Mouse (Mus musculus) urinary bladder, adult 2 months (tissue): ENCODE results near the gene Trim71. TPM values are rescaled to one million over a fixed set of nuclear protein-coding genes. Genes with fewer than 3 reads are reported as not detected.

Source experiments
- DNase-seq: peaks from one replicate; pipeline ENCODE4 v3.0.0; 2022; ENCODE audit warnings: low spot score
- polyA plus RNA-seq: library from polyadenylated mRNA; depleted of rRNA; stranded (reverse); fragments of >200 nt; gene quantifications from 2 replicates; pipeline ENCODE4 v1.2.3, GENCODE M21; 2012

The Trim71 gene
- polyA plus RNA-seq, 1 experiment: 0.23 TPM

- no peak for DNase-seq
These were observed 7.1 kb downstream of the Trim71 start for GRCm38 (mm10) chr9:114557086-114557485.

DNA sequence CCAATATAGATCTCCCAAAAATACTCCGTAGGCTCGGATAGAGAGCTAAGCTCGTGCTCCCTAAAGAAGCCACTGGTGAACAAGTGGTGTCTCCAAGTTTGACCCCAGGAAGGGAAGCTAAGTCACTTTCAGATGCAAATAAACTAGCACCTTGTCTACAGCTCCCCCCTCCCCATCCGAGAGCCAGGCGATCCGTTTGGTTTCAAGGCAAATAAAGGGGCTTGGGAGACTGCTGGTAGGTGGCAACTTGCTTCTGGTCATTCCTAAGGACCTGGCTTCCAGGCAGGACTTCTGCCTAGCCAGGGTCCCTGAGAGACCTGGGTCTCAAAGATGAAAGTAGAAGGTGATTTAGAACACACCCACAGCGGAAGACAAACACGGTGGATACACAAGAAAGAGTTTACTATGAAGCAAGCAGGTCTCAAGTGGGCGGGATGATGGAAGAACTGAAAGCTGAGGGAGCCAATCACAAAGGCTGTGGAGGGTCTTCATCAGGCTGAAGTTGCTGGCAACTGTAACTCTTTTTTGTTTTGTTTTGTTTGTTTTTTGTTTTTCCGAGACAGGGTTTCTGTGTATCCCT is 7.8 kb downstream of the Trim71 start:
- no peak for DNase-seq

DNA sequence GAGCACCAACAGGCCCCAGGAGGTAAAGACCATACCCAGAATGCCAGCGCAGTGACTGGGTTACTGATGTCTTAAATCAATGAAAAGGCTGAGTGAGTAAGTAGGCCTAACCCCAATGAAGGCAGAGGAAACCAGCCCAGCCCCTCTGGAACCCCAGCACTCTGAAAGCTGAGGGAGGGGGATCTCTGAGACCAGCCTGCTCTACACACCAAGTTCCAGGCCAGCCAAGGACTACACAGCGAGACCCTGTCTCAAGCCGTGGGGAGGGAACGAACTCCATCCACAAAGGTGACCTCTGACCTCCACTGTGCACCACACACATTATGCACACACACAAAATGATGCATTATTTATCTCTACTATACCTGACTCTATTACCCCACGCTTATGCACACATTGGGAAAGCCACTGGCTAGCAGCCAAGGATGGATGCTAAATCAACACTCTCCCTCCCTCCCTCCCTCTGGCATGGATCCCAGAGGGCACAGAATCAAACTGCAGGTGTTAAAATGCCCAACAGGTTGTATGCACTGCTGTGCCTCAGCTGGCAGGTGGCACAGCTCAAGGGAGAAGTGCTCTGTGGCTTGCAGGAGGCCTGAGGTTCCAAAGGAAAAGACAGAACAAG is 9.7 kb downstream of the Trim71 start:
- no peak for DNase-seq

DNA sequence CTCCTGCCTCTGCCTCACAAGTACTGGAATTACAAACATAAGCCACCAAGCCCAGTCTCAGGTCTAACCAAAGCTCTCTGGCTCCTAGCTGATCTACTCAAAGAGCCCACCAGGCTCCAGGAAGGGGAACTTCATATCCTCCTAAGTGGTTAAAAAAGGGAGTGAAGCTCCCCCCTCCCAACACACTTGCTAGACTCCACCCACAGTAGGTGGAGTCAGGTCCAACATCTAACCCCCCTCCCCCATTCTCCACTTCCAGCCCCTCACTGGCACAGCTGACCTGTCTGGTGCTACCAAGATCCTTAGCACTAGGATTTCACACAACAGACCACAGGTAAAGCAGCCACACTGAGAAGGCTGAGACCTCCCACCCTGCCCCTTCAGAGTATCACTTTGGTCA is 10.3 kb downstream of the Trim71 start:
- no peak for DNase-seq

DNA sequence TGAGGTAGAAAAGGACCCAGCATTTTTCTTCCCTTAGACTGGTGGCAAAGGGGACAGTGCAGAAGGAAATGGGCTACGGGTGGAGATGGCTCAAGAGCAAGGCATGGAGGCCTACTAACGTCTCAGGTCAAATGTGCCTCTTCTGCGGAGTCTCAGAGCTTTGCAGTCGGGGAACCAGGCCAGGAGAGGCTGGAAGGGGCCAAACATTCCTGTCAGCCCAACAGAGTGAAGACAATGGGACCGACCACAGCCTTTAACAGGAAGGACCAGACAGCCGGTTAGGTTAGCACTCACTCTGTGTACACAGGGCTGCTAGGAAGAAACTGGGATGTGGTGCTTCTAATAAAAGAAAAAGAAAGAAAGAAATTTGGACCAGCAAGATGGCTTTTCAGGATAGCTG is 14.1 kb downstream of the Trim71 start:
- no peak for DNase-seq

GRCm38 (mm10) chr9:114549117-114549516 is 15.1 kb downstream of the Trim71 start:
- no peak for DNase-seq

GRCm38 (mm10) chr9:114548496-114548895 is 15.7 kb downstream of the Trim71 start:
- DNase-seq: no peak

DNA sequence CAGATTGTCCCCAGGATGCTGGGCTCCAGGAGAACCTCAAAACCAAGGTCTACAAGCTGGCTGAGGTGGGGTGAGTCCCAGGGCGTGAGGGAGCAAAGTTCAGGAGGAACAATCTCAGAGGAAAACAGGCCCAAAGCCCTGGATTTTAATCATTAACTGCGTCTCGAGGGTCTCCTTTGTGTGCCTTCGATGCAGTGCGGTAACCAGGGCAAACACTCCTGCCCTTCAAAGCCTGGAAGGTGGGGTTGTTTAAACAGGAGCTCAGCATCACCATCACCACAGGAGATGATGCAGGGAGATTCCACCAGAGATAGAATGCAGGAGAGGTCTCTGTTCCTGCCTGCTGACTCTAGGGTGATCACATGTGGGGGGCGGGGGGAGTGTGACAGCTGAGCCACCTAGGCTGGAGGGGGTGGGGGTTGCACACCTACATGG is 16.5 kb downstream of the Trim71 start:
- no peak for DNase-seq

DNA sequence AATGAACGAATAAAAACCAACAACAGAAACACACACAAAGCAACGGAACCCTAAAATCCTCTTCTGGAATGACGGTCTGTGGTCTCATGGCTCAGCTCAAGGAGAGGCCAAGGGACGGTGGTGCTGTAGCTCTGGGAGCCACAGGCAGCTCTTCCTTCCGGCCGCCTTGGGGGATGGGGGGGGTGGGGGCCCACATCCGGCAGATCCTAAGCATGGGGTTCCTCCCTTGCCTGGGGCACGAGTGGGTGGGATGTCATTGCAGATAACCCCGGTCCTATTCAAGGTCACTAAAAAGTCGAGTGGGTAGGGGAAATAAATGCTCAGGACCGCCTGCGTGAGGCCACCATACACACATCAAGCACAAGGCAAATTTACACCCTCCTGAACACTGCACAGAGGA is 17.4 kb downstream of the Trim71 start:
- no peak for DNase-seq

DNA sequence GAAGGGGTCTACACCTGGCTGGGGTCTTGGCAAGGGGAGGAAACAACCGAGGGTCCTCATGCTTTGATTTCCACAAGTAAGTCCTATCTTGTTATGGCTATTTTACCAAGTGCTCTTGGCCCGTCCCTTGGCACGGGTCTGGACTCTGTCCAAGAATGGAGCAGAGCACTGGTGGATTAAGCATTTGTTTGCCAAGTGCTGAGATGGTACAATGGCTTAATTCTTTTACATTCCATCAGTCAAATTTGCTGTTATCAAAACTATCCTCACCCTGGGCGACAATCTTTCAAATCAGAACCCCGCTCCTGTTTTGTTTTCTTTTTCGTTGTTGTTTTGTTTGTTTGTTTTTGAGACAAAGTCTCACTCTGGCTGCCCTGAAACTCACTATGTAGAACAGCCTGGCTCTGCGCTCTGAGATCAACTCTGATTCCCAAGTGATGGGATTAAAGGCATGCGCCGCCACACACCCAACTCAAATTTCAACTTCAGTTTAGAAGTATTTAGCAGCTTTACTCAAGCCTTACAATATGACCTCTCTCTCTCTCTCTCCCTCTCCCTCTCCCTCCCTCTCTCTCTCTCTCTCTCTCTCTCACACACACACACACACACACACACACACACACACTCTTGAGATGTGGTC is 19.3 kb downstream of the Trim71 start:
- no peak for DNase-seq

DNA sequence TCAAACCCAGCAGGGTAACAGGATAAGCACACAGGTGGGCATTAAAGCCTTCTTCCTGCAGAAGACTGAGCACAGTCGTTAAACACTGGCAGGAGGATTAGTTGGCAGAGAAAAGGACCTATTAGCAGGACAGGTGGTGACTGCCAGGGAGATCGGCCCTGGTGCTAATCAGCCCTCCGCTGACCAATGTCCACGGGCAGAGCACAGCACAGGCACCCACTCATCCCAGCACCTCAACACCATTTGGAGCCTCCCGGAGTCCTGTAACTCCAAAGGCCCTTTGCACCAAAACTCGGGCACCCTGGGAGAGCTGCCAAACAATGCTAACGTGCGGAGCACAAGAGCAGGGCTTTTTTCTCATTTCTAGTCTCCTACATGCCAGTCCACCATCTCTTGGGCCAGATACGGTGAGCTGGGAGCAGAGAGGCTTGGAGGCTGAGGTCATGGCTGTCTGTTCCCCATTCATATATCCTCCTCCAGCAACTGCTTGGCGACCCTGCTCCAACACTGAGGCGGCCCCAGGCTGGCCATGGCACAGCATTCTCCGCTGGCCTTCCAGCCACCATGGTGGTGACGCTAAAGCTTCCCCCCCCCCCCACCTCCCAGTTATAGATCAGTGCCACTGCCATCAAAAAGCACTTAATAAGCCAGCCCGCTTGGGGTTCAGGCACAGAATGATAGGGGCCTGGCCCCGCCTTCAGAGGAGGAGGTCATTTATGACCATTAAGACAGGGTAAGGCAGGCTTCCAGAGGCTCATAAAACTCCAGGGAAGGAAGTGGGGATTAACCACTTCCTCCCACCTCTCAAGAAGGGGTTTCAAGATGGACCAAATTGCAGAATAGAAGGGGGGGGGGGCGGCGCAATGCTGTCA is 20.1 kb downstream of the Trim71 start:
- no peak for DNase-seq

GRCm38 (mm10) chr9:114541279-114541741 is 22.9 kb downstream of the Trim71 start:
- no peak for DNase-seq

DNA sequence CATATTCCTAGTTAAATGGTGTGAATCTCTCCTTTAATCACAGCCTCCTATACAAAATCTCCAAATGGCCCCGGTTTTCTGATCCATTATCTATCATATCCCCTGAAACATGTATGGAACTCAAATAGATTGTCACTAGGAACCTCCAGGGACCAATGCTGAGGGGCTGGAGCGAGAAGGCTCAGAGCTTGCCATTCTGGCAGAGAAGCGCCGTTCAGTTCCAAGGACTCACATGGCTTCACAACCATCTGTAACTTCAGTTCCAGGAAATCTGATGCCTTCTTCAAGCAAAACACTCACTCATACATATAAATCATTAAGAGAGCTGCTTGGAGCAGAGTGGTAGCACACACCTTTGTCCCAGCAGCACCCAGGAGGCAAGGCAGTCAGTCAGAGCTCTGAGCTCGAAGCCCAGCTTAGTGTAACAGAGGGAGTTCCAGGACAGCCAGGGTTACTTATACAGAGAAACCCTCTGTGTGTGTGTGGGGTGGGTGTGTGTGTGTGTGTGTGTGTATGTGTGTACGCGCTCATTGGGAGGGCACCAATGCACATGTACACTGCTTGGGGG is 25.1 kb downstream of the Trim71 start:
- DNase-seq: no peak

DNA sequence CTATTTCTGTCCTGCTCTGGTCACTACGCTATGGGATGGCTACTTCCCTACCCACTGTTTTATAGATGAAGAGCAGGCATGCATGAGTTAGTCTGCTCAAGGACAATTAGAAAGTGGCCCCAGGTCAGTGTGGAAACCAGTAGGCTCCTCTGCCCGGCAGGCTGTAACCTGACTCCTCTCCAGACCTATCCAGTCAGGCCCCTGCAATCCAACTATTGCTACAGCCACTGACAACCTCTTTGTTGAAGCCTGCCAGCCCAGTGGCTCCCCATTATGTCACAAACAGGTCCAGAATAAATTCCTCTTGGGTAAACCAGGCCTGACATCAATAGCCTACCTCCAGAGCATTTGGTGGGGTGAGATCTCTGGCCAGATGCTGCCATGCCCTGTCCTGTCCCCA is 27.5 kb downstream of the Trim71 start:
- DNase-seq: no peak

GRCm38 (mm10) chr9:114534747-114535517 is 29.2 kb downstream of the Trim71 start:
- DNase-seq: no peak

DNA sequence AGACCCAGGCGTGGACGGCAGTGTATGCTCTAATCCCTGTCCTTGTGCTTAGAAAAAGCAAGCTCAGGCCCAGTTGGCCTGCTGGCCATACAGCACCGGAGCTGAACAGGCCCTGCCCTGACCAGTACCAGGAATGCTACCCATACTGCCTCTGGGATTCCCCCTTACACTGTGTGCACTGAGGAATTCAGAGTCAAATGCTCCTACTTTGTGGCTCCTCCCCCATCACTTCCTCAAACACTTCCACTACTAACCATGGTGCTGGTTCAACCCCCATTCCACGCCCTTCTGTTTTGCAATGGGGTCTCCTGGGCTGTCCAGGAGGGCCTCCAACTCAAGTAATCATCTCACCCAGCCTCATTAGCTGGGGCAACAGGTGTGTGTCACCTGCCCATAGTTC is 30.3 kb downstream of the Trim71 start:
- no peak for DNase-seq

- DNase-seq: no peak
These were observed 32.9 kb downstream of the Trim71 start for GRCm38 (mm10) chr9:114531276-114531675.

DNA sequence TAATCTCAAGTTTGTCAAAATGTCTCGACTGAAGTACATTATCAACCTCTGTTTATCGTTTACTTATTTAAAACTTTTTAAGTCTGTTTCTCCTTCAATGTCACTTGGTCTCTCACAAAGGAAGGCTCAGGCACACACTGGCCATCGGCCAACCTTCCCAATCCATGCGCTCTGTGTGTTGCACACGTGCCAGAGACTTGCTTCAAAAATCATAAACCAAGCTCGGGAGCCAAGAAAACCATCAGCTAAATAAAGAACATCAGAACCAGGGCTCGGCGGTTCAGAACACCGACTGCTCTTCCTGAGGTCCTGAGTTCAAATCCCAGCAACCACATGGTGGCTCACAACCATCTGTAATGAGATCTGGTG is 35.5 kb downstream of the Trim71 start:
- no peak for DNase-seq

GRCm38 (mm10) chr9:114527992-114528679 is 36.0 kb downstream of the Trim71 start:
- no peak for DNase-seq

GRCm38 (mm10) chr9:114527085-114527484 is 37.1 kb downstream of the Trim71 start:
- DNase-seq: peak; percentile 38

DNA sequence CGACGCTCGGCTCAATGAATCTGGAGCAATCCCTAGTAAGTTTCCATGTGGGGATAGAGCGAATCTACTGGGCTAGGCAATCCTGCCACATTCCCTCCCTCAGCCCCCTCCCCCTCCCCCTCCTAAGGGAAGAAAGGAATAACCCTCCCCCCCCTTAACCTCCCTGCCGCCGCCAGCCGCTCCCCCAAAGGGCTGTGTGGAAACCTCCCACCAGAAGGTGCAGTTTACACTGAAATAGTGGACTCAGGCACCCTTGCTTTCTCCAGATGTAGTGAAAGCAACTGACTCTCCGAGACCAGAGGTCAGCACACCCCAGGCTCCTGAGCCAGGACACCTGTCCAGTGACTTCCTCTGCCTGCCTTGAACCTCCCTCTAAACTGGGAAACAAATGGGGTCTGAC is 37.6 kb downstream of the Trim71 start:
- DNase-seq: no peak
